Mouse (Mus musculus) Patski (cell line): ENCODE results near the gene Ift122. TPM values are rescaled to one million over a fixed set of nuclear protein-coding genes. Genes with fewer than 3 reads are reported as not detected.

Experiments used
- ATAC-seq: fragments of 100-300 bp; one replicate; pipeline ENCODE4 v1.8.0; 2021
- CTCF ChIA-PET: fragments of 350-600 bp; sonication (Branson Sonifier 250); formaldehyde crosslinking; loops from one replicate; lab custom pipeline; 2022; ENCODE audit warnings: inconsistent platforms; lab: Charles Lee
- POLR2A ChIA-PET: fragments of 350-600 bp; sonication (Branson Sonifier 250); formaldehyde crosslinking; loops from one replicate; lab custom pipeline; 2022; ENCODE audit warnings: antibody characterized with exemption, inconsistent platforms; lab: Charles Lee
- DNase-seq: peaks from one replicate; pipeline ENCODE4 v3.0.0-alpha.2; 2011; ENCODE audit warnings: low read depth, low spot score
- H3K27me3 ChIP-seq: fragments of 371-371 bp; one replicate; pipeline ENCODE4 v1.5.1; 2021
- CTCF ChIP-seq: fragments of 100-300 bp; IDR thresholded peaks from one replicate; pipeline ENCODE4 v1.5.1; 2021
- in situ Hi-C: fragments of 300-500 bp; cut with MboI; formaldehyde crosslinking; loops from 3 replicates; pipeline ENCODE4 v1.11.1; 2018; ENCODE audit warnings: low pct_unique_long_range_greater_than_20kb, mixed read lengths
- polyA plus RNA-seq: library from polyadenylated mRNA; unstranded; gene quantifications from one replicate; pipeline ENCODE4 v1.2.3, GENCODE M21; 2021

The Ift122 gene
- polyA plus RNA-seq, 1 experiment from 2014 or later: 41.6 TPM

- H3K27me3 ChIP-seq: no peaks in the 10 kb centered on the region
- TF ChIP-seq CTCF: no peak
- POLR2A ChIA-PET: no interaction called here
- no peak for ATAC-seq
- in situ Hi-C loops: loop anchor here (25.0 kb wide), 1 partner anchor 524 kb away; no protein-coding TSS in a partner anchor
- CTCF ChIA-PET: interaction anchor here (0.8 to 2.8 kb wide), 3 partner anchors 11 to 15 kb away, joined by 3 to 17 read pairs (median 4); no protein-coding TSS in a partner anchor
- no peak for DNase-seq
These were observed 35.0 kb downstream of the Ift122 start for GRCm38 (mm10) chr6:115888296-115888695.

- ChIA-PET CTCF (interaction anchor here (1.0 to 1.1 kb wide), 2 partner anchors 11 to 38 kb away, joined by 3 read pairs; no protein-coding TSS in a partner anchor), POLR2A (no interaction called here)
- ATAC-seq: no peak
- in situ Hi-C loops: loop anchor here (25.0 kb wide), 1 partner anchor 522 kb away; no protein-coding TSS in a partner anchor
- TF ChIP-seq CTCF: no peak
- no peaks in the 10 kb centered on the region for H3K27me3 ChIP-seq
- DNase-seq: no peak
These were observed 37.3 kb downstream of the Ift122 start for GRCm38 (mm10) chr6:115890601-115891000.

GRCm38 (mm10) chr6:115891061-115891460 is 37.8 kb downstream of the Ift122 start:
- no peak for TF ChIP-seq CTCF
- DNase-seq (no peak), ATAC-seq (peak; percentile 6)
- in situ Hi-C loops: loop anchor here (25.0 kb wide), 1 partner anchor 521 kb away; no protein-coding TSS in a partner anchor
- ChIA-PET CTCF (interaction anchor here (1.0 to 1.1 kb wide), 2 partner anchors 10 to 39 kb away, joined by 3 read pairs; no protein-coding TSS in a partner anchor), POLR2A (no interaction called here)
- H3K27me3 ChIP-seq: no peaks in the 10 kb centered on the region

GRCm38 (mm10) chr6:115891497-115892061 is 38.3 kb downstream of the Ift122 start:
- H3K27me3 ChIP-seq: no peaks in the 10 kb centered on the region
- POLR2A ChIA-PET: no interaction called here
- ATAC-seq: no peak
- in situ Hi-C loops: loop anchor here (25.0 kb wide), 1 partner anchor 521 kb away; no protein-coding TSS in a partner anchor
- CTCF ChIA-PET: interaction anchor here (1.0 to 1.1 kb wide), 2 partner anchors 10 to 39 kb away, joined by 3 read pairs; no protein-coding TSS in a partner anchor
- DNase-seq: no peak
- TF ChIP-seq CTCF: no peak

GRCm38 (mm10) chr6:115892363-115892762 is 39.1 kb downstream of the Ift122 start:
- ATAC-seq (no peak), DNase-seq (no peak)
- H3K27me3 ChIP-seq: no peaks in the 10 kb centered on the region
- ChIA-PET CTCF (interaction anchor here (1.0 kb wide), 1 partner anchor 9 kb away, joined by 5 read pairs; no protein-coding TSS in a partner anchor), POLR2A (no interaction called here)
- in situ Hi-C loops: loop anchor here (25.0 kb wide), 1 partner anchor 520 kb away; no protein-coding TSS in a partner anchor
- TF ChIP-seq CTCF: no peak

GRCm38 (mm10) chr6:115896346-115896745 is 43.1 kb downstream of the Ift122 start:
- in situ Hi-C loops: loop anchor here (25.0 kb wide), 1 partner anchor 516 kb away; no protein-coding TSS in a partner anchor
- ChIA-PET CTCF (interaction anchor here (0.9 kb wide), 1 partner anchor 49 kb away, joined by 3 read pairs; no protein-coding TSS in a partner anchor), POLR2A (no interaction called here)
- TF ChIP-seq CTCF: no peak
- no peak for DNase-seq
- no peaks in the 10 kb centered on the region for H3K27me3 ChIP-seq
- ATAC-seq: no peak

- ChIA-PET CTCF (no interaction called here), POLR2A (no interaction called here)
- ATAC-seq (no peak), DNase-seq (no peak)
- in situ Hi-C loops: loop anchor here (25.0 kb wide), 1 partner anchor 515 kb away; no protein-coding TSS in a partner anchor
- TF ChIP-seq CTCF: no peak
- no peaks in the 10 kb centered on the region for H3K27me3 ChIP-seq
These were observed 43.8 kb downstream of the Ift122 start for GRCm38 (mm10) chr6:115897117-115897516.

GRCm38 (mm10) chr6:115897926-115898520 is 44.8 kb downstream of the Ift122 start:
- ATAC-seq (no peak), DNase-seq (no peak)
- no peaks in the 10 kb centered on the region for H3K27me3 ChIP-seq
- ChIA-PET CTCF (no interaction called here), POLR2A (interaction anchor here (0.8 kb wide), 1 partner anchor 35 kb away, joined by 3 read pairs; no protein-coding TSS in a partner anchor)
- no peak for TF ChIP-seq CTCF
- in situ Hi-C loops: loop anchor here (25.0 kb wide), 1 partner anchor 514 kb away; no protein-coding TSS in a partner anchor

GRCm38 (mm10) chr6:115901062-115901461 is 47.8 kb downstream of the Ift122 start:
- in situ Hi-C loops: loop anchor here (5.0 kb wide), 2 partner anchors 106 to 226 kb away; no protein-coding TSS in a partner anchor
- CTCF ChIA-PET: interaction anchor here (0.8 to 3.2 kb wide), 23 partner anchors 9 to 330 kb away, joined by 3 to 17 read pairs (median 4); partner anchors contain the start of genes Ift122, Mbd4 and Plxnd1
- H3K27me3 ChIP-seq: no peaks in the 10 kb centered on the region
- peak; percentile 94 for TF ChIP-seq CTCF
- DNase-seq: no peak
- POLR2A ChIA-PET: no interaction called here
- ATAC-seq: peak; percentile 64

GRCm38 (mm10) chr6:115901489-115901931 is 48.2 kb downstream of the Ift122 start:
- H3K27me3 ChIP-seq: no peaks in the 10 kb centered on the region
- ATAC-seq (peak; percentile 27), DNase-seq (no peak)
- CTCF ChIA-PET: interaction anchor here (1.1 to 3.2 kb wide), 17 partner anchors 9 to 281 kb away, joined by 3 to 17 read pairs (median 4); partner anchors contain the start of genes Ift122, Mbd4 and Plxnd1
- POLR2A ChIA-PET: no interaction called here
- in situ Hi-C loops: loop anchor here (5.0 kb wide), 2 partner anchors 106 to 226 kb away; no protein-coding TSS in a partner anchor
- no peak for TF ChIP-seq CTCF
